Mouse (Mus musculus): ENCODE measurements at regions not wholly inside any gene's neighbourhood (a gene's known extent, or its start where the extent isn't known, plus 50 kb on each side); places are given as distances from the start of the nearest gene placed in this dataset.

- WGBS, result 86% methylated on average over 3 of the region's 3 CpGs
- no peaks in the 10 kb centered on the region for H3K27me3 ChIP-seq (ENCODE audit: insufficient read depth, low read length)
- H3K9me3 ChIP-seq (ENCODE audit: low read length), result no peaks in the 10 kb centered on the region
- no peak for TF ChIP-seq CTCF (IDR thresholded peaks at IDR 0.05)
- no peak overlapping the region for H3K9ac ChIP-seq (replicated peaks; ENCODE audit: low read length, poor library complexity, severe bottlenecking)
- no peaks in the 10 kb centered on the region for H3K4me1 ChIP-seq (ENCODE audit: insufficient read depth, low read length)
- DNase-seq (ENCODE audit: low spot score) (no peak), ATAC-seq (ENCODE audit: low FRiP score) (no peak)
- no peak overlapping the region for H3K27ac ChIP-seq (ENCODE audit: low read depth, low read length)
- no peak overlapping the region for H3K4me2 ChIP-seq (ENCODE audit: low read depth, low read length, poor library complexity, severe bottlenecking)
- H3K4me3 ChIP-seq (ENCODE audit: low read depth, low read length), result no peak overlapping the region
- H3K36me3 ChIP-seq (ENCODE audit: insufficient read depth, low read length), result no peaks in the 10 kb centered on the region
Measured at GRCm38 (mm10) chr3:100360019-100360418, 129.1 kb downstream of the Tent5c start.

GRCm38 (mm10) chr3:100359036-100359435, 130.1 kb downstream of the Tent5c start:
- Histone ChIP-seq H3K27ac (ENCODE audit: low read depth, low read length) (no peak overlapping the region), H3K9me3 (ENCODE audit: low read length) (no peaks in the 10 kb centered on the region), H3K27me3 (ENCODE audit: insufficient read depth, low read length) (no peaks in the 10 kb centered on the region), H3K4me3 (ENCODE audit: low read depth, low read length) (peak overlapping the region; percentile 12; the same call in 1 of the 2 replicates), H3K4me1 (ENCODE audit: insufficient read depth, low read length) (no peaks in the 10 kb centered on the region), H3K36me3 (ENCODE audit: insufficient read depth, low read length) (no peaks in the 10 kb centered on the region), H3K4me2 (ENCODE audit: low read depth, low read length, poor library complexity, severe bottlenecking) (peak overlapping the region; percentile 44), H3K9ac (replicated peaks; ENCODE audit: low read length, poor library complexity, severe bottlenecking) (no peak overlapping the region)
- TF ChIP-seq CTCF (IDR thresholded peaks at IDR 0.05), result peak; percentile 82
- ATAC-seq (ENCODE audit: low FRiP score), result peak; percentile 88
- DNase-seq (ENCODE audit: low spot score), result peak; percentile 82
- 20% methylated on average over 8 of the region's 8 CpGs for WGBS

GRCm38 (mm10) chr3:100333478-100333877, 155.6 kb downstream of the Tent5c start:
- H3K4me3 ChIP-seq (ENCODE audit: low read depth, low read length), result no peak overlapping the region

GRCm38 (mm10) chr3:100318357-100318756, 156.2 kb upstream of the Wdr3 start:
- DNase-seq (ENCODE audit: low spot score) (no peak), ATAC-seq (ENCODE audit: low FRiP score) (no peak)
- H3K27me3 ChIP-seq (ENCODE audit: insufficient read depth, low read length), result no peaks in the 10 kb centered on the region
- no peaks in the 10 kb centered on the region for H3K36me3 ChIP-seq (ENCODE audit: insufficient read depth, low read length)
- no peak overlapping the region for H3K4me3 ChIP-seq (ENCODE audit: low read depth, low read length)
- H3K9ac ChIP-seq (replicated peaks; ENCODE audit: low read length, poor library complexity, severe bottlenecking), result no peak overlapping the region
- no peaks in the 10 kb centered on the region for H3K4me1 ChIP-seq (ENCODE audit: insufficient read depth, low read length)
- no peak for TF ChIP-seq CTCF (IDR thresholded peaks at IDR 0.05)
- no peaks in the 10 kb centered on the region for H3K9me3 ChIP-seq (ENCODE audit: low read length)
- H3K27ac ChIP-seq (ENCODE audit: low read depth, low read length), result no peak overlapping the region
- no peak overlapping the region for H3K4me2 ChIP-seq (ENCODE audit: low read depth, low read length, poor library complexity, severe bottlenecking)

More at GRCm38 (mm10) chr3:100333478-100333877, 155.6 kb downstream of the Tent5c start:
- no peaks in the 10 kb centered on the region for H3K4me1 ChIP-seq (ENCODE audit: insufficient read depth, low read length)
- WGBS, result 98% methylated on average over 2 of the region's 2 CpGs
- no peak overlapping the region for H3K27ac ChIP-seq (ENCODE audit: low read depth, low read length)
- no peaks in the 10 kb centered on the region for H3K36me3 ChIP-seq (ENCODE audit: insufficient read depth, low read length)
- H3K9ac ChIP-seq (replicated peaks; ENCODE audit: low read length, poor library complexity, severe bottlenecking), result no peak overlapping the region
- H3K9me3 ChIP-seq (ENCODE audit: low read length), result no peaks in the 10 kb centered on the region
- ATAC-seq (ENCODE audit: low FRiP score), result no peak
- DNase-seq (ENCODE audit: low spot score), result no peak
- TF ChIP-seq CTCF (IDR thresholded peaks at IDR 0.05), result no peak
- no peaks in the 10 kb centered on the region for H3K27me3 ChIP-seq (ENCODE audit: insufficient read depth, low read length)
- H3K4me2 ChIP-seq (ENCODE audit: low read depth, low read length, poor library complexity, severe bottlenecking), result no peak overlapping the region

GRCm38 (mm10) chr3:100287818-100288217, 125.6 kb upstream of the Wdr3 start:
- Histone ChIP-seq H3K27me3 (ENCODE audit: insufficient read depth, low read length) (no peaks in the 10 kb centered on the region), H3K9me3 (ENCODE audit: low read length) (no peaks in the 10 kb centered on the region), H3K4me2 (ENCODE audit: low read depth, low read length, poor library complexity, severe bottlenecking) (no peak overlapping the region), H3K9ac (replicated peaks; ENCODE audit: low read length, poor library complexity, severe bottlenecking) (no peak overlapping the region), H3K36me3 (ENCODE audit: insufficient read depth, low read length) (no peaks in the 10 kb centered on the region), H3K4me3 (ENCODE audit: low read depth, low read length) (no peak overlapping the region), H3K27ac (ENCODE audit: low read depth, low read length) (no peak overlapping the region), H3K4me1 (ENCODE audit: insufficient read depth, low read length) (no peaks in the 10 kb centered on the region)
- no peak for TF ChIP-seq CTCF (IDR thresholded peaks at IDR 0.05)
- ATAC-seq (ENCODE audit: low FRiP score), result no peak
- no peak for DNase-seq (ENCODE audit: low spot score)
- WGBS, result 86% methylated on average over 1 of the region's 1 CpGs

- Histone ChIP-seq H3K27me3 (ENCODE audit: insufficient read depth, low read length) (no peaks in the 10 kb centered on the region), H3K4me3 (ENCODE audit: low read depth, low read length) (no peak overlapping the region), H3K4me2 (ENCODE audit: low read depth, low read length, poor library complexity, severe bottlenecking) (no peak overlapping the region), H3K9me3 (ENCODE audit: low read length) (no peaks in the 10 kb centered on the region), H3K9ac (replicated peaks; ENCODE audit: low read length, poor library complexity, severe bottlenecking) (no peak overlapping the region), H3K36me3 (ENCODE audit: insufficient read depth, low read length) (no peaks in the 10 kb centered on the region), H3K4me1 (ENCODE audit: insufficient read depth, low read length) (no peaks in the 10 kb centered on the region), H3K27ac (ENCODE audit: low read depth, low read length) (no peak overlapping the region)
- ATAC-seq (ENCODE audit: low FRiP score), result no peak
- no peak for DNase-seq (ENCODE audit: low spot score)
- TF ChIP-seq CTCF (IDR thresholded peaks at IDR 0.05), result no peak
Measured at GRCm38 (mm10) chr3:100266976-100267375, 104.8 kb upstream of the Wdr3 start.

Measured in midbrain, postnatal 0 days (tissue).